Mouse (Mus musculus) ovary, postnatal 14 days (tissue): ENCODE data around the gene Dnali1.

Experiments used
- DNase-seq: peaks from one replicate; pipeline ENCODE4 v3.0.0; 2022; ENCODE audit warnings: low spot score

Gene Dnali1

DNA sequence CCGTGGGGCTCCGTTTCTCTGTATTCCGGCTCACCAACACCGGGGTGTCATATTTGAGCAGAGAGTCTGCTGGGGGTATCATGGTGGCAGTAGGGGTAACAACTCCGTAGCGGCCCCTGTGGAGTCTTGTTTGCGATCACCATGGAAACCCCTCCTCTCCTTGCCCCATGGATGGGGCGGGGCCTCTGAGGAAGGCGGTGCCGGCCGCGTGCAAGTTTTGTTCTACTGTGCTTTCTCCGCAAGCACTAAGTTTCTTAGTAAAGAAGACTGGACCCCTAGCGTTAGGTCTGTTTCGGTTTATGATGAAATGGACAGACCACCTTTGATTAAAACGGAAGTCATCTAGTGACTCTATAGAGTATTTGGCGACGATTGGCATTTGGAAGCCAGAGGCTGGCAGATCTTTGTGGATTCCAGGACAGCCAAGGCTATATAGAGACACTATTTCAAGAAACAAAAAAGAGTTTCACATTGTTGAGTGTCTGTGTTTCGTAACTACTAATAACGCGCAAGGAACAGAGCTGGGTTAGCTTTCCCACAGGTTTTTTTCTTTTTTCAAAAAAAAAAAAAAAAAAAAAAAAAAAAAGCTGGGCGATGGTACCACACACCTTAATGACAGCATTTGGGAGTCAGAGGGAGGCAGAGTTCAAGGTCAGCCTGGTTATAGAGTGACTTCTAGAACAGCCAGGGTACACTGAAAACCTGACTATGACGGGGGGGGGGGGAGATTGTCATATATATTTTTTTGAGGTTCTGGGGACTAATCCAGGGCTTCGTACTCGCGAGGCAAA is at the start of gene Dnali1:
Gene Dnali1, minus strand, starts transcription at position 187 of the 791 bp plus-strand sequence.
- DNase-seq, result peak; percentile 43

DNA sequence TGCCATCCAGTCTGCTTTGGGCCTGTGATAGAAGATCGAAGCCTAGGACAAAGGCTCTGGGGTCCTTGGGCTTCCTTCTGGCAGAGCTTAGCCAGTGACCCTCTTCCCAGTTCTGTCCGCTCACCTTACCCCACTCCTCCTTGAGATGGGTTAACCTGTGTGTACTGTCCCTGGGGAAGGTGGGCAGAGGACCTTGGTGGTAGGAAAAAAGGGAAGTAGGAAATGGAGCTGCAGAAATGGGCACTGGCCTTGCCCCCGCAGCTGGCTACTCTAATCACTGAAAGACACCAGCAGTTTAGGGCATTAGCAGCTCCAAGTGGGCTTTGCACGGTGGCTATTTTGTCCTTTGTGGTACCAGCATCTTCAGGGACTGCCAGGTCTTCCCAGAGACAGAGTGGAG is 49.6 kb upstream of the Dnali1 start:
- no peak for DNase-seq

- peak; percentile 82 for DNase-seq
Measured at GRCm38 (mm10) chr4:125114638-125115037, 49.1 kb upstream of the Dnali1 start.

DNA sequence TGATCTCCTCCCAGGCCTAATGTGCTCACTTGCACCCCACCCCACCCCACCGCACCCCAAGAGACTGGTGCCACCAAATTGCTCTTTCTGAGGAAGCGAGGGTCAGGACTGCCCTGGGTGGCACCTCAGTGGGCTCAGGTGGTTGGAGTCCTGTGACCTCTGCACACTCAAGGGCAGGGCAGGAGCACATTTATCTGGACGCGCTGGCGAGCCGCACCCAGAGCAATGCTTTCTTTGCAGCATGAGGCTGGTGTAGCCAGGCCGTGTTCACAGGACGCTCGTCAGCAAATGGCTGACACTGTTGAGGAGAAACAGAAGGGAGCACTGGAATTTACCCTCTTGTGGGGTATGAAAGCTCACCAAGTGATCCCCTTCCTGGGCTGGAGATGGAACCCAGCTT is 39.9 kb upstream of the Dnali1 start:
- no peak for DNase-seq

DNA sequence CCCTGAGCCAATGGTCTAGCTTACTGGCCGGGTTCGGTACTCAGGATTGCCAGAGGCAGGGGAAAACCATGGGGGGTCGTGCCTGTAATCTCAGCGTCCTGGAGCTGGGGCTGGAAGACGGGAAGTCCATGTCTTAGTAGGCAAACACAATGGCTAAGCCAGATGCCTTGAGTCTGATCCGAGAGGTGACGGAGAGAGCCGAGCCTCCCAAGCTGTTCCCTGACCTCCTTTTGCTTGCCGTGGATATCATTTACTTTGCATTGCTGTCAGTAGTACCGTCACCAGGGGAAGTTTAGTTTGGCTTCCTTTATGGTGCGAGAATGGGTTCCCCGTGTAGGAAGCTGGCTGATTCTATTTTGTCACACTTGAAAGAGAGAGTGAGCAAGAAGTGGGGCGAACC is 35.8 kb upstream of the Dnali1 start:
- no peak for DNase-seq

- DNase-seq, result peak; percentile 79
Measured at GRCm38 (mm10) chr4:125099458-125099857, 34.0 kb upstream of the Dnali1 start.

- DNase-seq, result no peak
Measured at GRCm38 (mm10) chr4:125097412-125097811, 31.9 kb upstream of the Dnali1 start.

- DNase-seq, result no peak
Measured at GRCm38 (mm10) chr4:125096066-125096465, 30.6 kb upstream of the Dnali1 start.

- DNase-seq, result no peak
Measured at GRCm38 (mm10) chr4:125093031-125093430, 27.5 kb upstream of the Dnali1 start.

GRCm38 (mm10) chr4:125085346-125085841 is 19.9 kb upstream of the Dnali1 start:
- DNase-seq, result no peak

DNA sequence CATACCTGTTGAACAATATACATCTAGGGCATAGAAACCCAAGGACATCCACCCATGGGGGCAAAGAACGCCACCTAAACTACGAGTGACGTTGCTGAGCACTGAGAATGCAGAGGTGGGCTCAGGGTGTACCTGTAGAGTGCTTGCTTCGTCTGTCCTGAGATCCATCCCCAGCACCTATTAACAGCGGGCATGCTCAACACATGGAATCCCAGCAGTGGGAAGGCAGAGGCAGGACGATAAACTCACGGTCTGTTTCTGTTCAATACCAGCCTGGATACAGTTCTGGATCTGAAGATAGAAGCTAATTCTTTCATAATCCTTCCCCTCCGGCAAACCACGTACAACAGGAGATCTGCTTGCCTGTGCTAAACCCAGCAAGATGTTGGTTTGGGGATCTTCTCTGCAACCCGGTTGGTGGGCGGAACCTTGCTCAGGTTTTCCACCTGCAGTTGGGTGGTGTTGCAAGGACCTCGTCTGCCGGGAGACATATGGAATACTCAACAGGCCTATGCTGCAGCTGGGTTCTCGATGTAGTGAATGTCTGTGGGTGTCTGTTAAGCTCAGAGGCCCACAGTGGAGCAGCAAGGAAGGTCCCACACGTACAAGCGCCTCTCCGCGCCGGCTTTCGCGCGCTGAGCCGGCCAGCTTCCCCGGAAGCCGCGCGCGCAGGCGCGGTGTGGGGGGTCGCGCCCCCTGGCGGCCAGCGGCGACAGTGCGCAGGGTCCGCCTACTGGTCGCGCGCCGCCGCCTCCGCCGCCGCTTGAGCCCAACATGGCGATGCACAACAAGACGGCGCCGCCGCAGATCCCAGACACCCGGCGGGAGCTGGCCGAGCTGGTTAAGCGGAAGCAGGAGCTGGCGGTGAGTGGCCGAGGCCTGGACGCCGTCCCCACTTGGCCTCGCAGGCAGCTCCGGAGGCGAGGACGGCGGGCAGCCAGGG is 19.2 kb upstream of the Dnali1 start, which contains the start of gene Meaf6:
Gene Meaf6, plus strand, starts transcription at position 732 of the 943 bp plus-strand sequence.
- DNase-seq, result peak; percentile 95

DNA sequence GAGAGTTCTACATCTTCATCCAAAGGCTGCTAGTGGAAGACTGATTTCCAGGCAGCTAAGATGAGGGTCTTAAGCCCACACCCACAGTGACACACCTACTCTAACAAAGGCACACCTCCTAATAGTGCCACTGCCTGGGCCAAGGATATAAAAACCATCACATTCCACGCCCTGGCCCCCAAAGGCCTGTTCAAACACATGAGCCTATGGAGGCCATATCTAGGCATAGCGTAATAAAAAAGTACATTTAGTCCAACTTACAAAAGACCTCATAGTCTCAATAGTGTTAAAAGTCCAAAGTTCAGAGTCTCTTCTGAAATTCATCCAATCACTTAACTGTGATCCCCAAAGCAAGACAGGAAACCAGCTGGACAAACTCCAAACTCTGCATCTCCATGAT is 13.2 kb upstream of the Dnali1 start:
- no peak for DNase-seq

GRCm38 (mm10) chr4:125077700-125078099 is 12.2 kb upstream of the Dnali1 start:
- no peak for DNase-seq

DNA sequence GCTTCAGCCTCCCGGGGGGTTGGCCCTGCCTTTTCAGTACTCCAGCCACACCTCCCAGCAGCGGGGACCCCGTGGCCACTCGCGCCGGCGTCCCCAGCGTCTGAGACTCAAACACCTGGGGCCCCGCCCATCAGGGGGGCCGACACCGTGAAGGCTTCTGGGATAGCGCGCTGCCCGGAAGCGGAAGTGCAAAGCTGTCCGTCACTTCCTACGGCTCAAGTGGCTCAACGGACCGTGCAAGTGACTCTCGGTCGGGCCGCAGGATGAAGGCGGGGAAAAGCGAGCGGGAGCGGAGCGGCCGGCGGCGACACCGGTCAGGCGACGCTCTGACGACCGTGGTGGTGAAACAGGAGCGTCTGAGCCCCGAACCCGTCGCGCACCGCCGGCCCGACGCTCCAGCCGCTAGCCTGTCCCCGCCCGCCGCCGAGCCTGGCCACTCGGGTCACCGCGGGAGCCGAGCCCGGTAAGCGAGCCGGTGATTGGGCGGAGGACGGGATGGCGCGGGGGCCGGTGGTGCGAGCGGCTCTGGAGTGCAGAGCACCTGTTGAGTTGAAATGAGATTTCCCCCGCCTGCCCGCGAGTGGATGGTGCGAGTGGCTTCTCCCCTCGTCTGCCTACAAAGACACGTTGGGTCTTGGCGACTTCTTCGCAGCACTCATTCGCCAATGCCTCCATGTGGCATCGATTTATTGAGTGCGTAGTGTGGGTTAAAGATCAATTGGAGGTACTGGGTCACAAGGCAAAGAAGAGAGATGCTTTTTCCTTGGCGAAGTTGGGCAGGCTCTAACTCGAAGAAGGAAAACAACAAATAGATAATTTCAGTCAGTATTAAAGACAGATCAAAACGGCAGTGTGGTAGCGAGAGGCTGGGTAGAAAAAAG is 1.2 kb upstream of the Dnali1 start, which contains the start of gene Snip1:
Gene Snip1, plus strand, starts transcription at position 183 of the 881 bp plus-strand sequence.
- DNase-seq, result peak; percentile 85

- no peak for DNase-seq
Measured at GRCm38 (mm10) chr4:125063829-125064228, 1.7 kb downstream of the Dnali1 start.

GRCm38 (mm10) chr4:125059025-125059424 is 6.5 kb downstream of the Dnali1 start:
- peak; percentile 51 for DNase-seq

GRCm38 (mm10) chr4:125058033-125058432 is 7.5 kb downstream of the Dnali1 start:
- DNase-seq, result no peak

GRCm38 (mm10) chr4:125057273-125057672 is 8.2 kb downstream of the Dnali1 start:
- no peak for DNase-seq

GRCm38 (mm10) chr4:125056476-125056875 is 9.0 kb downstream of the Dnali1 start:
- DNase-seq, result no peak

GRCm38 (mm10) chr4:125055385-125055784 is 10.1 kb downstream of the Dnali1 start:
- DNase-seq, result no peak

GRCm38 (mm10) chr4:125044454-125044853 is 21.0 kb downstream of the Dnali1 start:
- no peak for DNase-seq
